Mouse (Mus musculus): ENCODE measurements around the gene Gdf9. TPM values are rescaled to one million over a fixed set of nuclear protein-coding genes. Genes with fewer than 3 reads are reported as not detected.

The Gdf9 gene
- total RNA-seq, 2 experiments from 2014 or later: 0.67 to 1.2 TPM

- no peak for DNase-seq (ENCODE audit: low spot score in 2 of 2)
These were observed 13.0 kb downstream of the Gdf9 start for GRCm38 (mm10) chr11:53443861-53444260.

GRCm38 (mm10) chr11:53445562-53445961 is 14.7 kb downstream of the Gdf9 start:
- DNase-seq (ENCODE audit: low spot score in 2 of 2): no peak

- no peak for DNase-seq (ENCODE audit: low spot score in 2 of 2)
These were observed 15.4 kb downstream of the Gdf9 start for GRCm38 (mm10) chr11:53446183-53446582.

- DNase-seq (ENCODE audit: low spot score in 2 of 2): no peak
These were observed 17.2 kb downstream of the Gdf9 start for GRCm38 (mm10) chr11:53447996-53448395.

GRCm38 (mm10) chr11:53448529-53448928 is 17.7 kb downstream of the Gdf9 start:
- no peak for DNase-seq (ENCODE audit: low spot score in 2 of 2)

GRCm38 (mm10) chr11:53450070-53450705 is 19.4 kb downstream of the Gdf9 start:
- no peak for DNase-seq (ENCODE audit: low spot score in 2 of 2)

- DNase-seq (ENCODE audit: low spot score in 2 of 2): no peak
These were observed 20.5 kb downstream of the Gdf9 start for GRCm38 (mm10) chr11:53451361-53451760.

- no peak for DNase-seq (ENCODE audit: low spot score in 2 of 2)
These were observed 21.6 kb downstream of the Gdf9 start for GRCm38 (mm10) chr11:53452396-53452795.

- DNase-seq (ENCODE audit: low spot score in 2 of 2): no peak
These were observed 22.2 kb downstream of the Gdf9 start for GRCm38 (mm10) chr11:53453031-53453430.

GRCm38 (mm10) chr11:53456474-53457371 is 25.9 kb downstream of the Gdf9 start, which contains the start of the genes Gm10447 and Shroom1:
Gene Gm10447 (minus strand): TSS chr11:53457110.
Gene Shroom1 (plus strand): TSS chr11:53457205.
- DNase-seq (ENCODE audit: low spot score in 2 of 2): peak; percentile 27 to 44

- DNase-seq (ENCODE audit: low spot score in 2 of 2): no peak
These were observed 26.6 kb downstream of the Gdf9 start for GRCm38 (mm10) chr11:53457372-53457954.

GRCm38 (mm10) chr11:53458996-53459395 is 28.2 kb downstream of the Gdf9 start:
- no peak for DNase-seq (ENCODE audit: low spot score in 2 of 2)

- no peak for DNase-seq (ENCODE audit: low spot score in 2 of 2)
These were observed 29.4 kb downstream of the Gdf9 start for GRCm38 (mm10) chr11:53460192-53460591.

- DNase-seq (ENCODE audit: low spot score in 2 of 2): no peak
These were observed 30.9 kb downstream of the Gdf9 start for GRCm38 (mm10) chr11:53461727-53462126.

GRCm38 (mm10) chr11:53463551-53464424 is 33.0 kb downstream of the Gdf9 start:
- peak in 1 of 2 experiments; percentile 27 for DNase-seq (ENCODE audit: low spot score in 2 of 2)

GRCm38 (mm10) chr11:53466231-53466971 is 35.6 kb downstream of the Gdf9 start:
- DNase-seq (ENCODE audit: low spot score in 2 of 2): peak; percentile 90 to 91

GRCm38 (mm10) chr11:53469294-53469967 is 38.6 kb downstream of the Gdf9 start:
- DNase-seq (ENCODE audit: low spot score in 2 of 2): no peak

- DNase-seq (ENCODE audit: low spot score in 2 of 2): peak; percentile 97
These were observed 39.3 kb downstream of the Gdf9 start, which contains the start of gene Gm9837 for GRCm38 (mm10) chr11:53469968-53470695. Gene Gm9837 (minus strand): TSS chr11:53470479.

GRCm38 (mm10) chr11:53472709-53473108 is 41.9 kb downstream of the Gdf9 start:
- no peak for DNase-seq (ENCODE audit: low spot score in 2 of 2)
